Mouse (Mus musculus) hindbrain, embryonic 10.5 days (tissue): ENCODE measurements around the gene Gm45261. TPM values are rescaled to one million over a fixed set of nuclear protein-coding genes. Genes with fewer than 3 reads are reported as not detected.

Experiments used
- DNase-seq: peaks from one replicate; pipeline ENCODE4 v3.0.0-alpha.2; 2017; ENCODE audit warnings: low spot score
- H3K27ac ChIP-seq: fragments of 300-500 bp; sonication (generic); 2 replicates; pipeline ENCODE4 v1.5.1; 2016; ENCODE audit warnings: mild to moderate bottlenecking, moderate library complexity
- H3K27me3 ChIP-seq: fragments of 300-500 bp; sonication (generic); 2 replicates; pipeline ENCODE4 v1.6.1; 2016; ENCODE audit warnings: mild to moderate bottlenecking; ENCODE audit not compliant: poor library complexity, insufficient read depth, severe bottlenecking
- H3K36me3 ChIP-seq: fragments of 300-500 bp; sonication (generic); 2 replicates; pipeline ENCODE4 v1.6.1; 2016; ENCODE audit warnings: mild to moderate bottlenecking, moderate library complexity
- H3K4me1 ChIP-seq: fragments of 300-500 bp; sonication (generic); replicated peaks from 2 replicates; pipeline ENCODE4 v1.6.1; 2016; ENCODE audit warnings: mild to moderate bottlenecking
- H3K4me3 ChIP-seq: fragments of 300-500 bp; sonication (generic); 2 replicates; pipeline ENCODE4 v1.5.1; 2016; ENCODE audit warnings: mild to moderate bottlenecking, moderate library complexity
- H3K9me3 ChIP-seq: fragments of 300-500 bp; sonication (generic); 2 replicates; pipeline ENCODE4 v1.6.1; 2016; ENCODE audit warnings: mild to moderate bottlenecking, moderate library complexity
- WGBS: fragments of 180-500 bp; shearing (Covaris S2); methylation state at CpG from one replicate; pipeline ENCODE4 v1.1.7; 2016; 5-methylcytosine and 5-hydroxymethylcytosine counted together
- polyA plus RNA-seq: library from polyadenylated mRNA; unstranded; fragments of >200 nt; fragmentation: Nextera tagmentation; extraction: Ambion mirVana; gene quantifications from 2 replicates; pipeline ENCODE4 v1.2.1, GENCODE M21; 2016

Gene Gm45261
- polyA plus RNA-seq = not detected in 2 replicates

DNA sequence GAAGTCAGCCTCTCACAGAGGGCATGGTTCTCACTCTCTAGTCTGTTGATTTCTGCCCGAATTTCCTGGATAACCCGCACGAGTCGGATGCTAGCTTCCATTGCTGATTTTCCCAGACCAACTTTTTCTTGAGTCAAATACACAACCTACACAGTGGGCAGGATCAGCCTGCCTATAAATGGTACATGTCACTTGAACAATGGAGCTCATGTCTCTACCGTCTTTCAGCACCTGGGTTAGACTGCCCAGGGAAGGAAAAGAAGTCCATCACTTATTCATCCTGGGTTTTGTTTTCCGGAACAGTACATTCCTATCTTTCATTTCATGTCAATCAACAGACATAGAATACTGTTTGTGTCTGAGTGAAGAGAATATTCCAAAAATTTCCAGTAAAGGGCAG is at the start of gene Gm45261:
Gene Gm45261 (minus strand): TSS at position 101 of the 400 bp plus-strand sequence.
- 81% methylated on average over 6 of the region's 6 CpGs for WGBS
- Histone ChIP-seq H3K4me1 (no peaks in the 10 kb centered on the region), H3K27me3 (no peaks in the 10 kb centered on the region), H3K4me3 (no peak within 1 kb of the TSS), H3K9me3 (no peaks in the 10 kb centered on the region), H3K27ac (no peak within 1 kb of the TSS), H3K36me3 (no peaks in the 10 kb centered on the region)
- DNase-seq = no peak

DNA sequence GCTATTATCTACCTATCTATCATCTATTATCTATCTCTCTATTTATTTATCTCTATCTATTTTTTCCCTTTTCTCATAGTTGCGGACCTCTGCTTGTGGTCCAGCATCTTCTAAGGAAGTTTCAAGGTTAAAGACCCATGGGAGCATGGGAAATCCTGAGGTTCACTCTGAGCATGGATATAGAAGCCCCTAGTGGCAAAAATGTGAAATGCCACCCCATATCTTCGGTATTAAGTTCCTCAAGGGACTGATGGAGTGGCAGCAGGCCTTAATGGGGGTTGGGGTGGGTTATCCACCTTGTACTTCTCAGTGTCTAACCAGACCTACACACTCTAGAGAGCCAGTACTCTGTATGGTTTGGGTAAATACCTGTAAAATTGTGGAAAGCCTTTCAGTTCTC is 43.5 kb upstream of the Gm45261 start:
- Histone ChIP-seq H3K36me3 (no peaks in the 10 kb centered on the region), H3K27me3 (no peaks in the 10 kb centered on the region), H3K9me3 (no peaks in the 10 kb centered on the region), H3K4me1 (no peaks in the 10 kb centered on the region), H3K27ac (no peak overlapping the region), H3K4me3 (no peak overlapping the region)
- DNase-seq = no peak
- 77% methylated on average over 2 of the region's 2 CpGs for WGBS

DNA sequence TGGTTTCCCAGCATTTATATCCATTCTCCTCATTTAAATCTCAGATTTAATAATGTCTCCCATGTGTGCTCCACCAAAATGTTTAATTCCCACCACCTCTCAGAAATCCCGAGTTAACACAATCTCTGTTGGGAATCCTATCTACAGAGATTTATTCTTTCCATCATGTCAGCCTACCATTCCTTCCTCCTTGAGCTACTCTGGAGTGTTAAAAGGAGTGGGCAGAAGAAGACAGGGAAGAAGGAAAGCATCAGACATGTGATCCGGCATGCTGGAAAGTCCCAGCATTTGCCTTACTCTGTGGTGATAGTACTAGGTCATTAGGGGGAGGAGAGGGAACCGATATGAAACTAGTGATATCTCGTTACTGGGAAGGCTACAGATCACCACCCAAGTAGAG is 42.8 kb upstream of the Gm45261 start:
- H3K36me3 ChIP-seq = no peaks in the 10 kb centered on the region
- H3K27me3 ChIP-seq = no peaks in the 10 kb centered on the region
- no peak overlapping the region for H3K4me3 ChIP-seq
- H3K27ac ChIP-seq = no peak overlapping the region
- no peak for DNase-seq
- no peaks in the 10 kb centered on the region for H3K9me3 ChIP-seq
- 0 out of 2 replicates have a peak, but pooled peaks cover 4% of the 10 kb centered on the region for H3K4me1 ChIP-seq
- 94% methylated on average over 4 of the region's 4 CpGs for WGBS

DNA sequence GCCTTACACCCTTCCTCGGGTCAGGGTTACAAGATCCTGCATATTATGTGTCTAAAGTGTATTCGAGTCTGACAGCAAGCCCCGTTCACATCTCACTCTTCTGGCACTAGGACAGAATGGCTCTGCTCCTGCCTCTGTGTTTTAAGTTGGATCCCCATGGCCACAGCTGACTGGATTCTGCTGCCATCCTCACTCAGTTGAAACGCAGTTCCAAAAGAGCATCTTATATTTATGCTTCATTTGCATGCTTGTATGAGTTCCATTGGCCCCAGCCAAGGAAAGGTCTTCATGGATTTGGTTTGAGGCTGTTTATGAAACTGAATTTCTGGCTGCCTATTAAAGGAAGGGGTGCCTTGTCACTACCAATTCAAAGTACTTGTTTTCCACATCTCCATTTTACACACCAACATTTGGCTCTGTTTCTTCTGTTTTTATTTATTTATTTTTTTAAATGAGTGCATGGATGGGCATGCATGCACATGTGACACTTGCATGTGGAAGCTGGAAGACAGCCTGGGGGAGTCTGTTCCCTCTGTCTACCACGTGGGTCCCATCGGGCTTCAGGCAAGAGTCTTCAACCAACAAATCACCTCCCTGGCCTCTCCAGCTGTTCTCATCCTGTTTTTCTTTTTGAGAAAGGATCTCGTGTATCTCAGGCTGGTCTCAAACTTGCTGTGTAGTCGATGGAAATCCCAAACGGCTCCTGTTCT is 41.4 kb upstream of the Gm45261 start:
- DNase-seq = no peak
- 83% methylated on average over 9 of the region's 9 CpGs for WGBS
- 0 out of 2 replicates have a peak, but pooled peaks cover 4% of the 10 kb centered on the region for H3K4me1 ChIP-seq

DNA sequence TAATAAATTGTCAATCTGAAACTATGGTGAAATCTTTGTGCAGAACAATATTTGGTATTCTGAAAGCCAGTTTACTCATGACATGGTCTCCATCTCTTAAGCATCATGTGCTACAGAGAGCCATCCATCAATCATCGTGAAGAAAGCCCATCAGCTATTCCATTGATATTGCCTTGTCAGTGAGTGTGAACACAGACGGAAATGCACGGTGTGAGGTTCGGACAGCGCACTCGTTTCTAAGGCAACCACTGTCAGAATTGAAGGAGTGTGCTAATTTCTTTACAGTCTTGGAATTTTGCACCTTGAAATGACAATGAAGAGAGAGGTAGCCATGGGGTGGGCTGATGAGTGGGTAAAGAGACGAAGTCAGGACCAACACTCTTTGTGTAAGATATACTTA is 38.0 kb upstream of the Gm45261 start:
- H3K4me3 ChIP-seq = no peak overlapping the region
- no peak for DNase-seq
- H3K27ac ChIP-seq = no peak overlapping the region
- H3K36me3 ChIP-seq = no peaks in the 10 kb centered on the region
- H3K4me1 ChIP-seq = 0 out of 2 replicates have a peak, but pooled peaks cover 4% of the 10 kb centered on the region
- 62% methylated on average over 7 of the region's 7 CpGs for WGBS
- H3K9me3 ChIP-seq = no peaks in the 10 kb centered on the region
- H3K27me3 ChIP-seq = no peaks in the 10 kb centered on the region

More for the DNA sequence above, 41.4 kb upstream of the Gm45261 start:
- no peak overlapping the region for H3K27ac ChIP-seq
- no peaks in the 10 kb centered on the region for H3K36me3 ChIP-seq
- no peaks in the 10 kb centered on the region for H3K27me3 ChIP-seq
- no peak overlapping the region for H3K4me3 ChIP-seq
- no peaks in the 10 kb centered on the region for H3K9me3 ChIP-seq

DNA sequence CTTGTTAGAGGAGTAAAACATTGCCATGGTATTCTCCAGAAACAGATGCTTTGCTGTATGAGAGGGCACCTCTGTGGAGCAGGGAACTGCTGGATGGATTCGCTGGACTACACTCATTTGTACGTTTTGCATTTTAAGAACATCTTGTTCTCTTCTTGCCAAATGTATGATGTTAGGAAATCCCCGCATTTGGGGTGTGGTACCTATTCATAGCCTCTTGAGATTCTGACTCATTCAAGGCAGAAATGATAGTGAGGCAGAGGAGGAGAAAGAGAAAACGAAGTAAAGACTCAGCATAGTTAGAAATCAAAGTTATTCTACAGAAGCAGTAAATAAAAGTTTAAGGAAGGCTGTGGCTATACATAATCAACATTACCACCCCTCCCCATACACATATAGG is 35.1 kb upstream of the Gm45261 start:
- H3K9me3 ChIP-seq = no peaks in the 10 kb centered on the region
- H3K4me1 ChIP-seq = 0 out of 2 replicates have a peak, but pooled peaks cover 4% of the 10 kb centered on the region
- H3K27me3 ChIP-seq = no peaks in the 10 kb centered on the region
- H3K36me3 ChIP-seq = no peaks in the 10 kb centered on the region
- WGBS = 84% methylated on average over 4 of the region's 4 CpGs
- H3K27ac ChIP-seq = no peak overlapping the region
- no peak overlapping the region for H3K4me3 ChIP-seq
- no peak for DNase-seq

DNA sequence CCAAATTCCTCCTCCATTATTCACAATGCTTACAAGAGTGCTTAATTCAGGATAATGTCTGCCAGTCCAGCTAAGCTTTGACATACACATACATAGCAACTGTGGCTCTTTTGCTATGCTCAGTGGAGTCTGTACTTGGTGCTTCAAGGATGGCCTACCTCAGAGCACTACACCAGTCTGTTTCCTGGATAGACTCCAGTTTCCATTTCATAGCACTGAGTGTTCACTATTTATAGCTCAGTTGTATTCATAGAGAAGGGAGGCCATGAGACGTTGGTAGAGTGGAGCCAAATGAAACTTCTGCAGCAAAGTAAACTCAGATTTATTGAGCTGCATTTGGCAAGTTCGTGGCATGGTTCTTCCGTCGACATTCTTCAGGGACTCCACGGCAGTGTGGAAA is 22.2 kb upstream of the Gm45261 start:
- Histone ChIP-seq H3K9me3 (no peaks in the 10 kb centered on the region), H3K4me3 (no peak overlapping the region), H3K36me3 (no peaks in the 10 kb centered on the region), H3K4me1 (peaks cover 4% of the 10 kb centered on the region; the same call in 1 of the 2 replicates), H3K27me3 (no peaks in the 10 kb centered on the region), H3K27ac (no peak overlapping the region)
- no peak for DNase-seq
- whole genome bisulfite sequencing = 86% methylated on average over 5 of the region's 5 CpGs

DNA sequence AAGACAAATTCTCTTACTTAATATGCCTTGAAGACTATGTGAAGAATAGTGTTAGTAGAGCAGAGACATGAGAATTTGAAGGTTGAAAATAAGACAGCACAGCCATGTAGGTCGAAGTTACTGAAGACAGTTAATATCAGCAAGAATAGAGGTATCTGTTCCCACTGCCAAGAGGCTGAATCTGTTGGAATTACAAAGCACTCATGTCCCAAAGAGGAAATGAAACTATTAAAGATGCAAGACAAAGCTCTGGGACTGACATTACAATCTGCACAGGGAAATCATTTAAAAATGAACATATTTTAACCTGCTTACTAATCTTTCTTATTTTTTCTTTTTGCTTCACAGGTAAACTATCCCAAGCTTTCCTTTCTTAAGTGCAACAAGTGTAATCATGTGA is 13.7 kb upstream of the Gm45261 start:
- no peak overlapping the region for H3K27ac ChIP-seq
- no peaks in the 10 kb centered on the region for H3K9me3 ChIP-seq
- WGBS = 81% methylated on average over 1 of the region's 1 CpGs
- DNase-seq = no peak
- no peak overlapping the region for H3K4me3 ChIP-seq
- no peaks in the 10 kb centered on the region for H3K36me3 ChIP-seq
- H3K27me3 ChIP-seq = no peaks in the 10 kb centered on the region
- no peaks in the 10 kb centered on the region for H3K4me1 ChIP-seq

DNA sequence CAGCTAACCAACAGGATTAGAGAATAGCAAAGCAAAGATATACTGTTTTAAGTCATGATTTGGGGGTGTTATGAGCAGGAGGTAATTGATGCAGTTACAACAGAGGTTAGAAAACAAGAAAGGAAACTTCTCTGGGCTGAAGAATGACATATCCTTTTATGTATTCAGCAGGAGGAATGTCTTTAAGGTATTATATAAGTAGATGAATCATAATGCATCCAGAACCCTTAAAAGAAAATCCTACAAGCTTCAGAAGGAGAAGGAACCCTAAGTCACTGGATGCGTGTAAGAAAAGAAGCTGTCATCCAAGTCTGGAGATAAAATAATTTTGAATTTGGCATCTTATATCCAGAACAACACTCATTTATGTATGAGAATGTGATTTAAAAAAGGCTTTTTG is 11.1 kb upstream of the Gm45261 start:
- no peak overlapping the region for H3K27ac ChIP-seq
- WGBS = 90% methylated on average over 1 of the region's 1 CpGs
- no peaks in the 10 kb centered on the region for H3K36me3 ChIP-seq
- H3K9me3 ChIP-seq = no peaks in the 10 kb centered on the region
- H3K4me3 ChIP-seq = no peak overlapping the region
- DNase-seq = no peak
- no peaks in the 10 kb centered on the region for H3K27me3 ChIP-seq
- no peaks in the 10 kb centered on the region for H3K4me1 ChIP-seq

DNA sequence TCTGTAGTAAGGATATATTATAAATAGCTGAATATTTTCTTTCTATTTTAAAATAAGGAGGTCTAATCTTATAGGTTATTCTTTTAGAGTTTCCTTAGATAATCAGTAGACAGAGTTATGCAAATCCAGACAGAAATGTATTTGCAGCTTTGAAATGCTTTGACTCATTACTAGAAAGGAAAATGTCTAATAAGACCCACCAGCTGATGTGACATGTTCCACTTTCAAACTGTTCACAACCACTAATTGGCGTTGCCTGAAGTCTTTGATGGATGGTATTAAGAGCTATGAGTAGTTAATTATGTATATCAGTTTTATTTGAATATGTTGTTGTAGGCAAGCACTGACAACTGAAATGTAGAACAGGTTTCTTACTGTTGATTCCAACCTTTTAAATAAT is 1.3 kb downstream of the Gm45261 start:
- Histone ChIP-seq H3K9me3 (no peaks in the 10 kb centered on the region), H3K36me3 (no peaks in the 10 kb centered on the region), H3K4me3 (no peak overlapping the region), H3K27ac (no peak overlapping the region), H3K27me3 (no peaks in the 10 kb centered on the region), H3K4me1 (no peaks in the 10 kb centered on the region)
- 89% methylated on average over 1 of the region's 1 CpGs for WGBS
- no peak for DNase-seq

DNA sequence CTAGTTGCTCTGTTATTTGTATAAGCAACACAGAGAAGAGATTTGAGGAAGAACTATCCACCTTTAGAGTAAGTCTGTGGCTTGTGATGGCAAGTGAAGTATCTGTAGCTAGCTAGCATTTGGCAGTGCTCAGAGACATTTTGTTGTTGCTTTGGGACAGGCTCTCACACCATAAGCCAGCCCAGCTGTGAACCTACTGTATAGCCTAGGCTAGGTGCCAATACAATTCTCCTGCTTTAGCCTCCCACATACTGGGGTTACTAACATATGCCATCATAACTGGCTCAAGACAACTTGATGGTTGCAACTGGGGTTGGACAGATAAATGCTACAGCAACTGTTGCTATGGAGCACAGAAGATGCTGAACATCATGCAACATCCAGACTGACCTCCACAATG is 1.8 kb downstream of the Gm45261 start:
- H3K9me3 ChIP-seq = no peaks in the 10 kb centered on the region
- no peaks in the 10 kb centered on the region for H3K27me3 ChIP-seq
- H3K27ac ChIP-seq = no peak overlapping the region
- DNase-seq = no peak
- H3K4me1 ChIP-seq = no peaks in the 10 kb centered on the region
- no peak overlapping the region for H3K4me3 ChIP-seq
- no peaks in the 10 kb centered on the region for H3K36me3 ChIP-seq

DNA sequence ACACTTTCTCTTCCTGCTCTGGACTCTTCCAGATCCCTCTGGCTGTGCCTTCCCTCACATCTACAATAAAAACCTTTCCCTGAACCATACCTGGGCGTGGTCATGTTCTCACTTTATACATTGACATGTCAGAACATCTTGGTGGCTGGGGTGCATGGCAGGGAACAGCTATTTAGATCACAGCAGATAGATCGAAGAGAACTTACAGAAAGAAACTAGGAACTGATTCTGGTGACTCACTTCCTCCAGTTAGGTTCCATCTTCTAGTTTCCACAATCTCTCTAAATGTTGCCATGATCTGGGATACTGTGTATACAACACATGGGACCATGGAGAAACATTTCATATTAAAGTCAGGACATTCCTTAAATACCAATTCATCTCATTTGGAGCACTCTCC is 7.3 kb downstream of the Gm45261 start:
- Histone ChIP-seq H3K4me1 (no peaks in the 10 kb centered on the region), H3K9me3 (no peaks in the 10 kb centered on the region), H3K36me3 (no peaks in the 10 kb centered on the region), H3K27ac (no peak overlapping the region), H3K4me3 (no peak overlapping the region), H3K27me3 (no peaks in the 10 kb centered on the region)
- WGBS = 74% methylated on average over 2 of the region's 2 CpGs
- DNase-seq = no peak

DNA sequence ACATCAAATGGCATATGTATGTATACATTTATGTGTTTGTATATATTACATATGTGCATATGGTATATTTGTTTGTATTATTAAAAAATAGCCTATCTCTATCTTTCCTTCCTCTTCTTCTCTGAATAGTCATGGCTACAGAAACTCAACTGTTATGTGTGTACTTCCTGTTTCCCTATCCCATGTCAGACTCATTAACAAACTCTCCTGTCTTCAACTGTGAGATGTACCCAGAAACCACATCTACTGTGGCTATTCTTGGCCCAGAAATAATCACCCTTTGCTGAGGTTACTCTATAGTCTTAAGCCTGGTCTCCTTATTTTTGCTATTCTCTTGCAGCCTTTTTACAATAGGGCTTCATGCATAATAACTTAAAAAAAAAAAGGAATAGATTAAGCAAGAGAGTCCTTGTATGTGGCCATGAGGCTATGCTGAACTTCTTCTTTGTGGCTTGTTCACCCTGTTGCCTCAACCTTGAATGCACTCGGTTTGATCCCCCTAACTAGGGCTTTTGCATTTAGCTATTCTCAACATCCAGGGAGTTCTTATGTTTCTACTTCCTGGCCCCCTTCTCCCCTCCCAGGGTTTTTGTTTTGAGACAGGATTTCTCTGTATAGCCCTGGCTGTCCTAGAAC is 9.2 kb downstream of the Gm45261 start:
- WGBS = 81% methylated on average over 1 of the region's 1 CpGs
- Histone ChIP-seq H3K36me3 (no peaks in the 10 kb centered on the region), H3K9me3 (no peaks in the 10 kb centered on the region), H3K27me3 (no peaks in the 10 kb centered on the region), H3K4me3 (no peak overlapping the region), H3K4me1 (no peaks in the 10 kb centered on the region), H3K27ac (no peak overlapping the region)
- DNase-seq = no peak
